Mouse (Mus musculus) midbrain, embryonic 16.5 days (tissue): ENCODE data around the gene Vrk2. TPM values are rescaled to one million over a fixed set of nuclear protein-coding genes. Genes with fewer than 3 reads are reported as not detected.

Experiments
- ATAC-seq: fragments of 200-750 bp; cut with Nextera tagmentation; 2 replicates; pipeline ENCODE4 v1.8.0; 2017; ENCODE audit warnings: moderate TSS enrichment
- H3K27ac ChIP-seq: fragments of 300-500 bp; sonication (generic); 2 replicates; pipeline ENCODE4 v1.5.1; 2014; ENCODE audit warnings: mild to moderate bottlenecking, low read length, mixed read lengths
- H3K27me3 ChIP-seq: fragments of 300-500 bp; sonication (generic); 2 replicates; pipeline ENCODE4 v1.6.1; 2014; ENCODE audit warnings: low read depth, low read length, mixed read lengths; ENCODE audit not compliant: control insufficient read depth, insufficient read depth
- H3K36me3 ChIP-seq: fragments of 300-500 bp; sonication (generic); 2 replicates; pipeline ENCODE4 v1.6.1; 2014; ENCODE audit warnings: mild to moderate bottlenecking, low read length, moderate library complexity, mixed read lengths; ENCODE audit not compliant: control insufficient read depth, insufficient read depth
- H3K4me1 ChIP-seq: fragments of 300-500 bp; sonication (generic); 2 replicates; pipeline ENCODE4 v1.6.1; 2014; ENCODE audit warnings: mild to moderate bottlenecking, low read length, mixed read lengths; ENCODE audit not compliant: control insufficient read depth, insufficient read depth
- H3K4me2 ChIP-seq: fragments of 300-500 bp; sonication (generic); 2 replicates; pipeline ENCODE4 v1.6.1; 2014; ENCODE audit warnings: mild to moderate bottlenecking, low read length, mixed read lengths
- H3K4me3 ChIP-seq: fragments of 300-500 bp; sonication (generic); 2 replicates; pipeline ENCODE4 v1.5.1; 2014; ENCODE audit warnings: low read depth, mild to moderate bottlenecking, low read length, moderate library complexity, mixed read lengths
- H3K9ac ChIP-seq: fragments of 300-500 bp; sonication (generic); 2 replicates; pipeline ENCODE4 v1.6.1; 2014; ENCODE audit warnings: low read depth, low read length, mixed read lengths
- H3K9me3 ChIP-seq: fragments of 300-500 bp; sonication (generic); replicated peaks from 2 replicates; pipeline ENCODE4 v1.6.1; 2014; ENCODE audit warnings: mild to moderate bottlenecking, low read length, mixed read lengths; ENCODE audit not compliant: control insufficient read depth, poor library complexity, severe bottlenecking
- WGBS: fragments of 180-500 bp; shearing (Covaris S2); extraction: QIAGEN DNeasy Blood & Tissue Kit; methylation state at CpG from one replicate; pipeline ENCODE4 v1.1.7; 2014; 5-methylcytosine and 5-hydroxymethylcytosine counted together
- polyA plus RNA-seq: library from polyadenylated mRNA; unstranded; fragments of >200 nt; fragmentation: Nextera tagmentation; extraction: Ambion mirVana; gene quantifications from 2 replicates; pipeline ENCODE4 v1.2.1, GENCODE M21; 2015

Vrk2 gene
- polyA plus RNA-seq, 1 experiment from 2014 or later: 2.7 TPM

GRCm38 (mm10) chr11:26450636-26451035, 143.2 kb downstream of the Vrk2 start:
- no peaks in the 10 kb centered on the region for H3K4me1 ChIP-seq
- no peaks in the 10 kb centered on the region for H3K27me3 ChIP-seq
- no peak overlapping the region for H3K9ac ChIP-seq
- ATAC-seq: no peak
- H3K4me3 ChIP-seq: no peak overlapping the region
- H3K4me2 ChIP-seq: no peak overlapping the region
- H3K36me3 ChIP-seq: no peaks in the 10 kb centered on the region
- 95% methylated on average over 1 of the region's 1 CpGs for WGBS
- no peak overlapping the region for H3K27ac ChIP-seq
- no peaks in the 10 kb centered on the region for H3K9me3 ChIP-seq

GRCm38 (mm10) chr11:26449789-26450188, 144.0 kb downstream of the Vrk2 start:
- no peak for ATAC-seq
- H3K36me3 ChIP-seq: no peaks in the 10 kb centered on the region
- no peak overlapping the region for H3K27ac ChIP-seq
- H3K27me3 ChIP-seq: no peaks in the 10 kb centered on the region
- H3K9me3 ChIP-seq: no peaks in the 10 kb centered on the region
- H3K4me1 ChIP-seq: no peaks in the 10 kb centered on the region
- H3K4me3 ChIP-seq: no peak overlapping the region
- H3K9ac ChIP-seq: no peak overlapping the region
- WGBS: 96% methylated on average over 3 of the region's 3 CpGs
- no peak overlapping the region for H3K4me2 ChIP-seq

GRCm38 (mm10) chr11:26444374-26444773, 149.4 kb downstream of the Vrk2 start:
- Histone ChIP-seq H3K9ac (no peak overlapping the region), H3K9me3 (no peaks in the 10 kb centered on the region), H3K36me3 (no peaks in the 10 kb centered on the region), H3K27me3 (no peaks in the 10 kb centered on the region), H3K4me1 (no peaks in the 10 kb centered on the region), H3K4me3 (no peak overlapping the region), H3K27ac (no peak overlapping the region), H3K4me2 (no peak overlapping the region)
- no peak for ATAC-seq

- Histone ChIP-seq H3K4me3 (no peak overlapping the region), H3K4me2 (no peak overlapping the region), H3K27me3 (no peaks in the 10 kb centered on the region), H3K9ac (no peak overlapping the region), H3K4me1 (no peaks in the 10 kb centered on the region), H3K9me3 (no peaks in the 10 kb centered on the region), H3K27ac (no peak overlapping the region), H3K36me3 (no peaks in the 10 kb centered on the region)
- no peak for ATAC-seq
- 42% methylated on average over 1 of the region's 1 CpGs for WGBS
Observed at GRCm38 (mm10) chr11:26441121-26441520, 152.7 kb downstream of the Vrk2 start.

- H3K4me1 ChIP-seq: no peaks in the 10 kb centered on the region
- H3K27me3 ChIP-seq: no peaks in the 10 kb centered on the region
- 0 out of 2 replicates have a peak overlapping the region, but pooled peaks have one; percentile 22 for H3K27ac ChIP-seq
- no peak overlapping the region for H3K9ac ChIP-seq
- WGBS: 67% methylated on average over 13 of the region's 13 CpGs
- H3K36me3 ChIP-seq: no peaks in the 10 kb centered on the region
- H3K9me3 ChIP-seq: no peaks in the 10 kb centered on the region
- peak overlapping the region; percentile 14; the same call in 1 of the 2 replicates for H3K4me2 ChIP-seq
- H3K4me3 ChIP-seq: no peak overlapping the region
- peak; percentile 84 for ATAC-seq
Observed at GRCm38 (mm10) chr11:26437818-26438217, 156.0 kb downstream of the Vrk2 start.

- Histone ChIP-seq H3K4me3 (no peak overlapping the region), H3K27ac (no peak overlapping the region), H3K27me3 (no peaks in the 10 kb centered on the region), H3K4me2 (no peak overlapping the region), H3K9ac (no peak overlapping the region), H3K36me3 (no peaks in the 10 kb centered on the region), H3K9me3 (no peaks in the 10 kb centered on the region), H3K4me1 (no peaks in the 10 kb centered on the region)
- no peak for ATAC-seq
Observed at GRCm38 (mm10) chr11:26434229-26434628, 159.6 kb downstream of the Vrk2 start.

- Histone ChIP-seq H3K27me3 (no peaks in the 10 kb centered on the region), H3K4me1 (no peaks in the 10 kb centered on the region), H3K27ac (no peak overlapping the region), H3K9ac (no peak overlapping the region), H3K36me3 (no peaks in the 10 kb centered on the region), H3K4me3 (no peak overlapping the region), H3K9me3 (no peaks in the 10 kb centered on the region), H3K4me2 (no peak overlapping the region)
- WGBS: 88% methylated on average over 2 of the region's 2 CpGs
- ATAC-seq: no peak
Observed at GRCm38 (mm10) chr11:26421472-26421871, 172.3 kb downstream of the Vrk2 start.

Other genes with a start within 250 kb of the Vrk2 start
- 14.7 TPM in 2 replicates for gene Fancl, start 207.9 kb downstream of the Vrk2 start, polyA plus RNA-seq
- not detected in 2 replicates for gene Gm6899, start 758 bp downstream of the Vrk2 start, polyA plus RNA-seq